Mouse (Mus musculus) layer of hippocampus, postnatal 25 days (tissue): ENCODE measurements around the gene Cactin. TPM values are rescaled to one million over a fixed set of nuclear protein-coding genes. Genes with fewer than 3 reads are reported as not detected.

Source experiments
- DNase-seq, 2 experiments: peaks; one replicate each; pipeline ENCODE4 v3.0.0; 2022; ENCODE audit warnings: mixed read lengths in 2 of 2, low spot score in 1 of 2; ENCODE audit errors: extremely low spot score in 1 of 2
- microRNA-seq, 2 experiments: library from miRNA; unstranded; fragments of <30 nt; microRNA quantifications; one replicate each; pipeline ENCODE4 v1.2.0; 2021
- total RNA-seq, 2 experiments: library from RNA; stranded (reverse); gene quantifications; 2 replicates each; pipeline ENCODE4 v1.2.3; 2021

Gene Cactin
- total RNA-seq, 2 experiments from 2014 or later = 28.1 to 30.0 TPM

DNA sequence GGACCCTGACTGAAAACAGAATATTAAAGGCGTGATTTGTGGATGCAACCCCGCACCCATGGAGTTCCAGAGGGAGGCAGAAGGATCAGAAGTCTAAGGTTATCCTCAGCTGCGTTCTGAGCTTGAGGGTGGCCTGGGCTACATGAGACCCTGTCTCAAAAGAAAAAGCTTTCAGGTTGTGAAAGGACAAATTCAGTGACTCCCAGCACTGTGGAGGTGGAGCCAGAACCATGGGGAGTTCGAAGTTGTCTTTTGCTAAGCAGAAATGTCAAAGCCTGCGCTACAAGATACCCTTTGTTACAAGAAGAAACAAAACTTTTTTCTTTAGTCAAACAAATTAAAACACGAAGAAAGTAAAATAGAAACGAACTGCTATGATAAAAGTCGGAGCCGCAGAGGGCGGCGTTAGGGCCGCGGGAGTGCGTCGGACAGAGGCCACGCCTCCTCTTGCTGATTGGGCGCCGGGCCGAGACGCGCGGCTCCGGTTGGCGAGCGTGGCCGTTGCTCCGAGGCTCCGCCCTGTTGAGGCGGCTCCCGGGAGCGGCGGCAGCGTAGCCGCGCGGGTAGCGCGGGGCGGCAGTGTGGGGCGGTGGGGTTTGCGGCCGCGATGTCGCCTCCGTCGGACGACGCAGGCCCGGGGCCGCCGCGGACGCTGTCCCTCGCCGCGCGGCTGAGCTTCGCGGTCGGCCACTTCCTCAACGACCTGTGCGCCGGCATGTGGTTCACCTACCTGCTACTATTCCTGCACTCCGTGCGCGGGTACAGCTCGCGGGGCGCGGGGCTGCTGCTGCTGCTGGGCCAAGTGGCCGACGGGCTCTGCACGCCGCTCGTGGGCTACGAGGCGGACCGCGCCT lies 36.3 kb downstream of the Cactin start, which contains the start of gene Mfsd12:
TSS of gene Mfsd12 (plus strand) at position 501 of the 854 bp plus-strand sequence.
- peak; percentile 84 for DNase-seq

DNA sequence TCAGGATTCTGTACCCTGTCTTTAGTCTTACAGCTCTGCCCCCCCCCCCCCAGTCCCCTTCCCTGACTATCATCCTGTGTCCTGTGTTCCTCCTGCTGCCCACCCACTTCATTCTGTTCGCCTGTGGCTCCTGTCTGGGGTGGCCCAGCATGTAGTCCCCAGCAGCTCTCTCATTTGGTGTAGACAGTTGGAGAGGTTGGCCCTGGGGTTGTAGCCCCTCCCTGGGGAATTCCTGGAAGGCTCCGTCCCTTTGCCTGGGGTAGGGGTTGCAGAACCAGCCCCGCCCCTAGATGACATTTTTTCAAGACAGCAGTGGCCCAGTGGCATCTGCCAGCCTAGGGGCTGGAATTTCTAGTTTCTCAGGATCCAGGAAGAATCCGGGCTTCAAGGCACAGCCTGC lies 37.3 kb downstream of the Cactin start:
- no peak for DNase-seq

DNA sequence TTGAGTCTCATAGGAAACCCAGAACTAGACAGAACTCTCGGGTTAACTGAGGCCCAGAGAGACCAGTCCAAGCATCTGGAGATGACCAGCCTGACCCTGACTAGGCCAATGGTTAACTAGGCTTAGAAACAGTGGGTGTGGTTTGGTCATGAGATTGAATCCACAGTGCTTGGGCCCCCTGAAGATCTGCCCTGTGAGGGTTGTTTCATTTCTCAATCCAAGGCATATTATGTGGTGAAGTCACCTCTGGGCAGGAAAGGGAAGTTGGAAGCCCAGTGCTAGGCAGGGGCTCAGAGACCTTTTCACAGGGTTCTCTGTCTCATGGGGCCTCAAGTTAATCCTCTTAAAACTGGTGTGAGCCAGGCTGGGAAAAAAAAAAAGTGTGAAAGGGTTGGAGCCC lies 37.9 kb downstream of the Cactin start:
- no peak for DNase-seq

DNA sequence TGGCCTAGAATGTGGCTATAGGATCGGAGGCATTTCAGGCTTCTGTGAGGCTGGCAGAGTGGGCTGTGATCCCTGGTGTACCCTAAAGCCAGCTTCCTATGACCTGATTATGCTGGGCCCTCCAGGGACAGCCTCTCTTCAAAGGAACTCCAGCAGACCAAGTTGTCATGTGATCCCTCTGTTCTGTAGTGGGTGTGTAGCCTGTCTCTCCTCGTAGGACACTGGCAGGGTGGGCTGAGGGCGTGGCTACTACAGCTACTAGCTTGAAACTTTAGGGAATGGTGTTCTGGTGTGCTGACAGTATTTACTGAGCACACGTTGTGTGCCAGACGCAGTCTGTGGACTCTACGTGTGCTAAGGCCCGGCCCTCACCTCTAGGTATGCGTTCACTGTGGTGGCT lies 39.8 kb downstream of the Cactin start:
- no peak for DNase-seq

DNA sequence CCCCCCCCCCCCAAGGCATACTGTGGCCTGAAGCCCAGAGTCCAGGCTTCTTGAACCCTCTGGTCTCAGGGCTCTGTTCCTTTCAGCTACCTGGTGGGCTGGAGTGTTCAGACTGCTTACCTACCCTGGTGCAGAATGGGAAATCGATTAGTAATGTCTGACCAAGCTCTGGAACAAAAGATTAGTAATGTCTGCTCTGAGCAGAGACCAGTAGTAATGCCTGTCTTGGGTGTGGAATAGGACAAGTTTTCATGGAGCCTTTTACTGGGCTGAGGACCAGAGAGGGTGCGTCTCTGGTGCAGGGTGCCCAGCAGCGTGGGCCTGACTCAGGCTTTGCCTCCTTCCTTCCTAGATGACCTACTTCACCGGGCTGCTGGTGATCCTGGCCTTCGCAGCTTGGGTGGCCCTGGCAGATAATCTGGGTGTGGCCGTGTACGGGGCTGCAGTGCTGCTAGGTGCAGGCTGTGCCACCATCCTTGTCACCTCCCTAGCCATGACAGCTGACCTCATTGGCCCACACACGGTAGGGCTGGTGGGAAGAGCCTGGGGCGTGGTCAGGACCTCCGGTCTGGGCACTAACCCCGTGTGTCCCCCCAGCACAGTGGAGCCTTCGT lies 41.5 kb downstream of the Cactin start:
- DNase-seq = no peak

DNA sequence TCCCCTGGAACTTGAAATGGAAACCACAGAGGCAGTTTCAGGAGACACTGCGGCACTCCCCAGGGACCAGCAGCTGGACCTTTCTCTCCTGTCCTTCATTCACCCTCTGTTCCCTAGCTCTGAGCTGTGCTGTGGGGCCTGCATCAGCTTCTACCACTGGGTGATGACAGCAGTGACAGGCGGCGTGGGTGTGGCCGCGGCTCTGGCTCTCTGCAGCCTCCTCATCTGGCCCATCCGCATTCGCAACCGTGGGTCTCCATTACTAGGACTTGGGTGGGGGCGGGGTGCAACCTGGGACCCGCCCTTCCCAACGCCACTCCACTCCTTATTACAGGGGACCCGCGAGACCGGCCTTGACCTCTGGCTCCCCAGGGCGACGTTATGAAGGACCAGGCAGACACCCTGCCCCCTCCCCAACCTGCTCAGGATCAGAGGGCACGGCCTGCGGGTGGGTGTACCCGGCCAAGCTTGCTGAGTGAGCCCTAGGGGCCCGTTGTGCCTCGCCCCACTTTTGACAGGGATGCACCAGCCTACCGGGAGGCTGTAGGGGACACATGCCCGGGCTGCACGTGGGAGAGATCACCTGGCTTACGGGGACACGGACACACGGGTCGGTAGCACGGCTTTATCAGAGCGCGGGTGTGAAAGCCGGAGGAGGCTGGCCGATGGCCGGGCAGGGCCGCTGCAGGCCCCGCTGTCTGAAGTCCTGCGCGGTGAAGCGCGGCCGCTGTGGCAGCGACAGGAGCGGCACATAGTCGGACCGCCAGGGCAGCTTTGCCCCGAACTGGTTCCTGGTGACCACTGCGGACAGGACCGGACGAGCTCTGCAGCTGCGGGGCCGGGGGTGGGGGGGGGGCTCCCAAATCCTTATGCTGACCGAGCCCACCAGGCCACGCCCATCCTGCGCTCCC lies 42.8 kb downstream of the Cactin start:
- DNase-seq = no peak

DNA sequence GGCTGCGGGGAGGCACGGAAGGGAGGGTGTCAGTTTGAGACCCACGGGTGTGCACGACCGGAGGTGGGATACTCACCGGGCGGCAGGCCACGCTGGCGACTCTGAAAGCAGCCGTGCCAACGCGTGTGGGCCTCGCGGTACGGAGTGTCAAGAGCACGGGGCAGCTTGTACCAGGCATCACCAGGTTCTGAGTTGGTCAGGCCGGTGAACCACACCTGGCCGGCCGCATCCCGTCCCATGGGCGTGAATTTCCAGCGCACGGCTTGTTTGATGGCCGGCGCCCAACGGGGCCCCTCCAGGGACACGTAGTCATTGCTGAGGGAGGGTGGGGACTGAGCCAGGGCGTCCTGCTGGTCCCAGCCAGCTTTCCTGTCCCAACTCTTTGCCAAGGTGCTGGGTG lies 43.8 kb downstream of the Cactin start:
- no peak for DNase-seq

DNA sequence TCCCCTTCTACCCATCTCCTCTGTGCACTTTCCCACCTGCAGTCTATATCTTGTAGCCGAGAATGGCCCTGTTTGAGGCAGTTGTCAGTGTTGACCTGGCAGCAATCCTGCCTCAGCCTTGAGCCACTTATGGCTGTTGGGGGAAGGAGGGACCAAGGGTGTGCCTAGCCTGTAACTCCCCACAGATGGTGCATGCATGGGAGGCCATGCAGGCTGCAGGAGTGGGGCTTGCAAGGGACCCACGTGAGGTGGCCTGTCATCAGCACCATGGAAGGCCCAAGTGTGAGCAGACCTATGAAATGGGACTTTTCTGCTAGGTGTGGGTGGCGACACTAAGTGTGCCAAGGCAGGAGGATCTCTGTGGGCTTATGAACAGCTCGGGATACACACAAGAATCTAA lies 44.2 kb downstream of the Cactin start:
- DNase-seq = no peak

DNA sequence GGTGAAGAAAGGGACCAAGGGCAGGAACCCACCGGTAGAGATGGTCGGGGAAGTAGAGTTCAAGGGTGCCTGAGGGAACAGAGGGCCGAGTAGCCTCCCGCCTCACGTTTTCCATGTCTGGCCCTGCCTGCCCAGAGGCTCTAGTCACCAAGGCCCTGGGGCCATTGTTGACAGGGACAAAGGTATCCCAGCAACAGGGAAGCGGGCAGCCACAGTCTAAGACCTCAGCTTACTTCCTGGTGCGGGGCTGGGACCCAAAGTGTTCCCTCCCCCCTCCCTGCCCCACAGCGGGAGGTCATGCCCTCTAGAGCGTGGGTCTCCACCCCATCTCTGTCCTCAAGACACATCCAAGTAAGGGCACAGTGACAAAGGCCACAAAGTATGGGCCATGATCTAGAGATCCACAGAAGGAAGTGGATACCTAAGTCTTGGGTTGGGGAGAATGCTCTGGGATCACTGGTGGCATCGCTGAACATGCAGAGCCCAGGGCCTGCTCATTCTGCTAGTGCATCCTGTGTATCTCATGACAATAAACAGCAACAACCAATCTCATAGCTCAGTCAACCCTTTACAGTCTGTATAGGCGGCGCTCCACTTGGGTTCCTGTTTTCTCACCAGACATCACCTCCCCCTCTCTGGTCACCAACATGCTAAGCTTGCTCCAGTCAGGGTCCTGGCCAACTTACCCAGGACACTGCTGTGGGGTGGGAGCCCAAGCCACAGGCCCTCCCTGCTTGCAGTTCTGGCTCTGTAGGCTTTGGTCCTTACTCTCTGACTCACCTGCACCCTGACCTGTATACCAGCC lies 45.0 kb downstream of the Cactin start, which contains the start of gene 4930404N11Rik:
TSS of gene 4930404N11Rik (minus strand) at position 145 of the 805 bp plus-strand sequence.
- DNase-seq = no peak

DNA sequence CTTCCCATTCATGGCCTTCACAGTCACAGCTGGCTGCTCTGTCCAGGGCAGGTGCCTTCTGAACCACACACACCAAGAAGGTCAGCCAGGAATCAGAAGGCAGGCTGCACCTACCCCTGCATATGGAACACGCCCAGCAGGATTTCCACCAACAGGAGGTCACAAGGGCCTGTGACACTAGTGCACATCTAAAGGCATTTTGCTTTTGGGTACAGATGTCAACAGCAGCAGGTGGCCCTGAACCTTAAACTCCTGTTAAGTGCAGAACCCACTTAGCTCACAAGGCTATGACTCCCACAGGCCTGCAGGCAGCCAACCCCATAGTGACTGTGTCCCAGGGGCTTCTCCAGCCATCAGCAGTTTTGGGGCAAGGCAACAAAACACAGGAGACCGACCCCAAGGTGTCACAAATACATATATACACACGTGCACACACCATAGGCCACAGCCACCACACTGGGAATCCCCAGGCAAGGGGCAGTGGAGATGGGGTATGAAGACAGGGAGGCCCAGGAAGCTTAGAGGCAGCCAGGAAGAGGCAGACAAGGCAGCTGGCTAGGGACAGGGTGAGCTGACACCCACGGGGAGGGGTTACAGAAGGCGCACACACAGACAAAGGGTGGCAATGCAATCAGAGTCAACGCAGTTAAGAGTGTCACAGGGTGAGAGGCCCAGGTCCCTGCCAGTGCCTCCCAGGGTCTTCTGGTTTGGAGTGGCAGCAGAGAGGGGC lies 45.7 kb downstream of the Cactin start:
- no peak for DNase-seq

DNA sequence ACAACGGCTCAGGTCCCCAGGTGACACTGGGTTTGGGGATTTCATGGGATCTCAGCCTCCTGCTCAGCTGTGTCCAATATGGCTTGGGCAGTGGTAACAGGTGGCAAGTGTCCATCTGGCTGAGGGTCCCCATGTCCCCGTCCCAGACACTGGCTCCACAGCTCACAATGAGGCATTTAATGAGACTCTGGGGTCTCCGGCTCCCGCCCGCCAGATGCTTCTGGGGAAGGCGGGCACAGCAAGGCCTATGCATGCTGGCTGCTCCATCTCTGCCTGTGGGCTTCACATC lies 46.2 kb downstream of the Cactin start:
- no peak for DNase-seq

DNA sequence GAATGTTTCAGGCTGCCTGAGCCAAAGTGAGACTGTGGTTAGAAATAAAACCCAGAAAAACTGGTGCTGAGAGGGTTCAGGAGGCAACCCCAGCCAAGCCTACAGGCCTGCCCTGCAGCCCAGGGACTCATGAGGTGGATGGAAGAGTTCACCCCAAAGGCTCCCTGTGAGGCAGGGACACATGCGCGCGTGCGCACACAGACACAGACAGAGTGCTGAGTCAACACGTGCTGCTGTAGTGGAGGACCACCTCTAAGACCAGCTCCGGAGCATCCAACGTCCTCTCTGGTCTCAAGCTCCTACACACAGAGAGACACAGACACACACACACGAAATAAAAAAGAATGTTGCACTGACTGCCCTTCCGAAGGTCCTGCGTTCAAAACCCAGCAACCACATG lies 54.4 kb downstream of the Cactin start:
- no peak for DNase-seq

Small RNA genes within 50 kb of the gene (microRNA-seq; reads per million reads assigned to microRNA genes)
- 43.9 to 71.7 reads per million in 2 experiments for gene Mir3057

Other genes starting within 250 kb of the Cactin start
- under 1 TPM; 0.81 to 0.94 TPM for gene Creb3l3, start 222.2 kb upstream of the Cactin start, total RNA-seq
- gene Map2k2, start 215.2 kb upstream of the Cactin start, total RNA-seq = 100 to 1,000 TPM; 123 to 127 TPM
- 100 to 1,000 TPM in 1 of 2 experiments, 10 to 100 TPM in 1; 94.7 to 101 TPM for gene Zbtb7a, start 185.9 kb upstream of the Cactin start, total RNA-seq
- 10 to 100 TPM; 28.2 to 28.9 TPM for gene Pias4, start 153.2 kb upstream of the Cactin start, total RNA-seq
- 100 to 1,000 TPM; 896 to 944 TPM for gene Eef2, start 144.5 kb upstream of the Cactin start, total RNA-seq
- gene Dapk3, start 138.1 kb upstream of the Cactin start, total RNA-seq = 10 to 100 TPM; 71.7 to 71.8 TPM
- gene 4930442H23Rik, start 137.3 kb upstream of the Cactin start, total RNA-seq = not detected
- under 1 TPM; 0.19 to 0.20 TPM for gene Nmrk2, start 119.1 kb upstream of the Cactin start, total RNA-seq
- gene Atcay, start 90.3 kb upstream of the Cactin start, total RNA-seq = 100 to 1,000 TPM; 154 to 155 TPM
- gene Zfr2, start 87.9 kb upstream of the Cactin start, total RNA-seq = 10 to 100 TPM; 55.6 to 69.0 TPM
- gene Matk, start 68.2 kb upstream of the Cactin start, total RNA-seq = 100 to 1,000 TPM; 222 to 244 TPM
- 10 to 100 TPM; 38.6 to 44.0 TPM for gene Mrpl54, start 54.2 kb upstream of the Cactin start, total RNA-seq
- 10 to 100 TPM; 35.4 to 39.5 TPM for gene Apba3, start 54.1 kb upstream of the Cactin start, total RNA-seq
- gene Tjp3, start 29.5 kb upstream of the Cactin start, total RNA-seq = 1 to 10 TPM in 1 of 2 experiments, under 1 TPM in 1; 0.86 to 1.2 TPM
- 100 to 1,000 TPM; 306 to 318 TPM for gene Pip5k1c, start 28.1 kb upstream of the Cactin start, total RNA-seq
- 1 to 10 TPM; 1.1 to 1.5 TPM for gene Tbxa2r, start 7.6 kb downstream of the Cactin start, total RNA-seq
- 1 to 10 TPM; 1.6 to 1.9 TPM for gene Gipc3, start 22.2 kb downstream of the Cactin start, total RNA-seq
- 10 to 100 TPM; 31.3 to 31.6 TPM for gene Hmg20b, start 29.4 kb downstream of the Cactin start, total RNA-seq
- 10 to 100 TPM; 46.6 to 50.7 TPM for gene Mfsd12, start 36.4 kb downstream of the Cactin start, total RNA-seq
- 1 to 10 TPM; 1.1 to 1.2 TPM for gene 4930404N11Rik, start 44.7 kb downstream of the Cactin start, total RNA-seq
- 10 to 100 TPM; 65.9 to 66.6 TPM for gene Fzr1, start 57.4 kb downstream of the Cactin start, total RNA-seq
- 10 to 100 TPM; 79.1 to 87.1 TPM for gene Dohh, start 63.3 kb downstream of the Cactin start, total RNA-seq
- 1 to 10 TPM; 2.6 to 3.7 TPM for gene Gm48551, start 63.4 kb downstream of the Cactin start, total RNA-seq
- 1 to 10 TPM; 3.2 to 4.7 TPM for gene Gm48552, start 67.9 kb downstream of the Cactin start, total RNA-seq
- 1 to 10 TPM; 1.4 to 3.1 TPM for gene Smim24, start 71.9 kb downstream of the Cactin start, total RNA-seq
- 10 to 100 TPM; 59.5 to 66.8 TPM for gene Nfic, start 134.5 kb downstream of the Cactin start, total RNA-seq
- gene Celf5, start 161.6 kb downstream of the Cactin start, total RNA-seq = 100 to 1,000 TPM; 255 to 311 TPM
- gene Ncln, start 175.3 kb downstream of the Cactin start, total RNA-seq = 10 to 100 TPM; 83.0 to 94.6 TPM
- gene S1pr4, start 179.0 kb downstream of the Cactin start, total RNA-seq = under 1 TPM; 0.35 to 0.54 TPM
- gene Gna15, start 203.1 kb downstream of the Cactin start, total RNA-seq = 1 to 10 TPM; 2.4 to 3.2 TPM
- gene Gna11, start 224.1 kb downstream of the Cactin start, total RNA-seq = 100 to 1,000 TPM; 110 to 121 TPM
- gene Aes, start 238.4 kb downstream of the Cactin start, total RNA-seq = 100 to 1,000 TPM; 692 to 732 TPM